In the genomic region with DNA sequence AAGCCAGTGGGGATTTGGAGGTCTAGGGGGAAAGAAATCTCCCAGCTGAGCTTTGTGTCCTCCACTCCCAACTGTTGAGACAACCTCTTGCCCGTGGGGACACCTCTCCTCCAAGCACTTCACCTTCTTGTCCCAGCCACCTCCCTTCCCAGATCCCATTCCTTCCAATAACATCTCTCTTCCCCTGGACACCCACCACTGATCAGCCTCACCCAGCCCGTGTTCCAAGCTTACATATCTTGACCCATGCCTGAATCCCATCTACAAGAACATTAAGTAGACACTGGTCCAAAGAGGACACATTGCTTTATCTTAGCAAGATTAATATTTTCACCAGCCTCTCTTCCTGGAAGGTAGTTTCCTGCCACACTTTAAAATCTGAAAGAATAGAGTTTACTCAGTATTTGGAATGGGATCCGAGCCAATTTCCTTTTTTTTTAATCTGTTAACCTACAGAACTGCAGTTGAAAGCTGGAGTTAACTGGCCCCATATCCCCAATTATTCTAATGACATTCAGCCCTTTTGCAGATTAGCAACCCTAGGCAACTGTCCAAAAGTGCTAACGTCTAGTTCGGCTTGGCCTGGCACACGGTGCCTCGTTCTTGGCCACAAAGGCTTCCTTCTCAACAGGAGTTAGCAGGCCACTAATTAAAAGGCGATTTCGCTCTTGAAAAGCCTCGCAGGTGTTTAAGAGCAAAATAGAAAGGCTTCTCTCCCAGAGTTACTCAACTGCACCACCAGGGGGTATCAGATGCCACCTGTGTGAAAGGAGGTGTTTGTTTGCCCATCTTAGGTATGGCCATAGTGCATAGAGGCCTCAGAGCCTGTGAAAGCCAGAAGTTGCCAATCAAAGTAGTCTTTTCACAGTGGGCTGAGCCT, we compare ENCODE assay signal across 8 mouse cellular contexts. TPM values are rescaled to one million over a fixed set of nuclear protein-coding genes. Genes with fewer than 3 reads are reported as not detected.
A peak's percentile ranks its signal among the peaks of the same experiment; 100 is the strongest.
DNase-seq lines count a peak whose midpoint lies in the region; ATAC-seq and TF ChIP-seq lines count a peak whose summit lies in the region.

No protein-coding gene starts in this region.

- H3K4me1 ChIP-seq in intestine, postnatal 0 days (replicated peaks; ENCODE audit: control insufficient read depth, insufficient read depth, low read length): 0 out of 2 replicates have a peak, but pooled peaks cover 6% of the 10 kb centered on the region
- H3K4me1 ChIP-seq in intestine, embryonic 15.5 days (replicated peaks): 0 out of 2 replicates have a peak, but pooled peaks cover 3% of the 10 kb centered on the region
- peaks cover 17% of the 10 kb centered on the region for H3K4me1 ChIP-seq in cortical plate, adult 2 months (ENCODE audit: control insufficient read depth, insufficient read depth, low read length)
- 0 out of 2 replicates have a peak, but pooled peaks cover 4% of the 10 kb centered on the region for H3K4me1 ChIP-seq in kidney, postnatal 0 days (replicated peaks; ENCODE audit: insufficient read depth, low read length)
- H3K4me1 ChIP-seq in midbrain, embryonic 15.5 days: peaks cover 32% of the 10 kb centered on the region

- intact Hi-C loops in gastrocnemius, postnatal 14 days (cut with DNase I; ENCODE audit: low total_unique reads): no loop called here

- H3K9me3 ChIP-seq in intestine, postnatal 0 days (ENCODE audit: control insufficient read depth): no peaks in the 10 kb centered on the region
- H3K9me3 ChIP-seq in intestine, embryonic 15.5 days: no peaks in the 10 kb centered on the region
- no peaks in the 10 kb centered on the region for H3K9me3 ChIP-seq in kidney, postnatal 0 days (replicated peaks; ENCODE audit: low read length)
- H3K9me3 ChIP-seq in midbrain, embryonic 15.5 days: no peaks in the 10 kb centered on the region

- H3K27me3 ChIP-seq in intestine, postnatal 0 days (replicated peaks; ENCODE audit: control insufficient read depth, insufficient read depth, low read length): no peaks in the 10 kb centered on the region
- no peaks in the 10 kb centered on the region for H3K27me3 ChIP-seq in intestine, embryonic 15.5 days (replicated peaks)
- no peaks in the 10 kb centered on the region for H3K27me3 ChIP-seq in kidney, postnatal 0 days (ENCODE audit: insufficient read depth, low read length)
- H3K27me3 ChIP-seq in midbrain, embryonic 15.5 days (replicated peaks): 0 out of 2 replicates have a peak, but pooled peaks cover 7% of the 10 kb centered on the region

- peak; percentile 72 for TF ChIP-seq CTCF in intestine, postnatal 0 days (IDR thresholded peaks at IDR 0.05; ENCODE audit: low read depth)
- peak; percentile 39 for TF ChIP-seq CTCF in cortical plate, adult 2 months (IDR thresholded peaks at IDR 0.05; ENCODE audit: extremely low read depth, insufficient read depth, low read length)
- peak; percentile 74 for TF ChIP-seq CTCF in kidney, postnatal 0 days (IDR thresholded peaks at IDR 0.05; ENCODE audit: low read depth)

- H3K9ac ChIP-seq in intestine, postnatal 0 days (ENCODE audit: low read depth, low read length): no peak overlapping the region
- H3K9ac ChIP-seq in intestine, embryonic 15.5 days: no peak overlapping the region
- H3K9ac ChIP-seq in kidney, postnatal 0 days (ENCODE audit: low read depth, low read length): no peak overlapping the region
- no peak overlapping the region for H3K9ac ChIP-seq in midbrain, embryonic 15.5 days

- 49% methylated on average over 10 of the region's 10 CpGs for WGBS in intestine, postnatal 0 days
- 53% methylated on average over 10 of the region's 10 CpGs for WGBS in intestine, embryonic 15.5 days
- 49% methylated on average over 10 of the region's 10 CpGs for WGBS in kidney, postnatal 0 days
- 12% methylated on average over 10 of the region's 10 CpGs for WGBS in midbrain, embryonic 15.5 days

- peak; percentile 50 for DNase-seq in MN1 (ENCODE audit: low spot score)
- peak; percentile 58 for DNase-seq in kidney, postnatal 0 days (ENCODE audit: low spot score)
- DNase-seq in gastrocnemius, postnatal 14 days: no peak

- H3K27ac ChIP-seq in intestine, postnatal 0 days (ENCODE audit: low read depth, low read length): no peak overlapping the region
- no peak overlapping the region for H3K27ac ChIP-seq in intestine, embryonic 15.5 days
- H3K27ac ChIP-seq in cortical plate, adult 2 months (ENCODE audit: insufficient read depth, low read length): 0 out of 2 replicates have a peak overlapping the region, but pooled peaks have one; percentile 9
- H3K27ac ChIP-seq in kidney, postnatal 0 days: no peak overlapping the region
- no peak overlapping the region for H3K27ac ChIP-seq in midbrain, embryonic 15.5 days

- no peak overlapping the region for H3K4me2 ChIP-seq in intestine, postnatal 0 days (replicated peaks; ENCODE audit: low read depth)
- no peak overlapping the region for H3K4me2 ChIP-seq in intestine, embryonic 15.5 days (replicated peaks)
- no peak overlapping the region for H3K4me2 ChIP-seq in kidney, postnatal 0 days (ENCODE audit: low read length)
- H3K4me2 ChIP-seq in midbrain, embryonic 15.5 days: no peak overlapping the region

- no peak overlapping the region for H3K4me3 ChIP-seq in intestine, postnatal 0 days (ENCODE audit: low read depth, low read length)
- H3K4me3 ChIP-seq in intestine, embryonic 15.5 days (replicated peaks): no peak overlapping the region
- H3K4me3 ChIP-seq in cortical plate, adult 2 months (ENCODE audit: insufficient read depth, low read length): no peak overlapping the region
- H3K4me3 ChIP-seq in kidney, postnatal 0 days (replicated peaks; ENCODE audit: low read depth, low read length): no peak overlapping the region
- no peak overlapping the region for H3K4me3 ChIP-seq in midbrain, embryonic 15.5 days

- no peak for TF ChIP-seq POLR2A in cortical plate, adult 2 months (IDR thresholded peaks at IDR 0.05; ENCODE audit: extremely low read depth, insufficient read depth, low read length)

- no peak for ATAC-seq in intestine, postnatal 0 days
- no peak for ATAC-seq in intestine, embryonic 15.5 days
- no peak; the same call in 1 of the 2 replicates for ATAC-seq in kidney, postnatal 0 days (replicated peaks; ENCODE audit: low FRiP score, low read depth)
- ATAC-seq in midbrain, embryonic 15.5 days (replicated peaks): peak; percentile 37; the same call in 1 of the 2 replicates
- no peak for ATAC-seq in granulocyte monocyte progenitor cell, adult 5-6 weeks (replicated peaks; ENCODE audit: poor library complexity, severe bottlenecking)

- no peaks in the 10 kb centered on the region; the same call in 1 of the 2 replicates for H3K36me3 ChIP-seq in intestine, postnatal 0 days (ENCODE audit: control insufficient read depth, insufficient read depth)
- H3K36me3 ChIP-seq in intestine, embryonic 15.5 days: no peaks in the 10 kb centered on the region
- no peaks in the 10 kb centered on the region for H3K36me3 ChIP-seq in kidney, postnatal 0 days (ENCODE audit: insufficient read depth, low read length)
- no peaks in the 10 kb centered on the region for H3K36me3 ChIP-seq in midbrain, embryonic 15.5 days (replicated peaks)

RNA-seq across cellular contexts. Expression of gene Lrrc8c, which starts 26.6 kb away (rescaled TPM):
- polyA plus RNA-seq in intestine, postnatal 0 days (2015; fragmentation: Nextera tagmentation; extraction: Ambion mirVana): 11.8 and 13.4 TPM in 2 replicates
- 15.0 and 16.2 TPM in 2 replicates for polyA plus RNA-seq in intestine, embryonic 15.5 days (2015; fragmentation: Nextera tagmentation; extraction: Ambion mirVana)
- 13.1 and 14.0 TPM in 2 replicates for polyA plus RNA-seq in cortical plate, adult 2 months (2012; rRNA removed)
- 14.7 and 14.8 TPM in 2 replicates for polyA plus RNA-seq in kidney, postnatal 0 days (2015; fragmentation: Nextera tagmentation; extraction: Ambion mirVana)
- polyA plus RNA-seq in midbrain, embryonic 15.5 days (2015; fragmentation: Nextera tagmentation; extraction: Ambion mirVana): 13.2 and 13.6 TPM in 2 replicates
- total RNA-seq in granulocyte monocyte progenitor cell, adult 5-6 weeks (2014; fragmentation: Nextera tagmentation): 23.7 and 38.7 TPM in 2 replicates
- 4.4 and 7.5 TPM in 2 replicates for total RNA-seq in granulocyte monocyte progenitor cell, adult 5-6 weeks (2017)
- total RNA-seq in gastrocnemius, postnatal 14 days (2021): 10 to 100 TPM; 15.1 to 17.9 TPM
